Mouse (Mus musculus) embryo, embryonic 11.5 days (tissue): ENCODE measurements around the gene Olfr1262.

ENCODE experiments used
- DNase-seq: peaks from one replicate; pipeline ENCODE4 v3.0.0-alpha.2; 2012; ENCODE audit warnings: low read depth, low spot score

The Olfr1262 gene

DNA sequence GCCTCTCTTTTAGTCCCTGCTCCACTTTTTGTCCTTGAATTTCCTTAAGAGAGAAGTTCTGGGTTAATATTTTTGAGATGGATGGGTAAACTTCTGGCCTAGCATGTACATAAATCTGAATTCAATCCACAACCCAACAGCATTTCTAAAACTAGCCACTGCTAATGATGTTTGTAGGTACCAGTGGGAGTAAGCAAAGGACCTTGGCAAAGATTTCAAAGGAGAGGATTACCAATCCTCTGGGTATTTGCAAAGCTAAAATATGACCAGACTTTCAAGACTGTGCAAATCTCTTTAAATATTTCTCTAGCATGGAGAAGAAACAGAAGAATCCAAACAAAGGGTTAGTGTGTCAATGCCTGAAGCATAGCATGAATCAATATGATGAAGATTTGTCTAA lies at the start of gene Olfr1262:
TSS of gene Olfr1262 (plus strand) at position 301 of the 400 bp plus-strand sequence.
- DNase-seq = no peak

DNA sequence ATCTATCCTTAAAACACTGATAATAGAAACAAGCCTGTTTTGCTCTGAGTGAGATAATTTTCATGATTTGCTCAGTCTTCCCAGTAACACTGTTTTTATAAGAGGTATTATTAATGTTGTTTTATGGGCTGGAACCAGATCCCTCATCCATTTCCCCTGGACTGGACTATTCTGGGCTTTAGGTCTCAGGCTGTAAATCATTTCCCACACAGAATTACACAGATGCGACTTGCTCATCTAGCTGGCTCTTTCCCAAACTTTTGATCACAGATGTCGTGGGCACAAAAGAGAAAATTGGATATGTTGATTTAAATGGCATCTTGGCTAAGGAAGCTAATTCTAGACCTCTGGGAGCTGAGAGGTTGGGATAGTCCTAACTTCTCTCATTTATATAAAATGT lies 25.8 kb upstream of the Olfr1262 start, which contains the start of gene Olfr1260:
TSS of gene Olfr1260 (plus strand) at position 157 of the 400 bp plus-strand sequence.
- no peak for DNase-seq

GRCm38 (mm10) chr2:89977709-89978108 lies 22.2 kb upstream of the Olfr1262 start:
- no peak for DNase-seq

DNA sequence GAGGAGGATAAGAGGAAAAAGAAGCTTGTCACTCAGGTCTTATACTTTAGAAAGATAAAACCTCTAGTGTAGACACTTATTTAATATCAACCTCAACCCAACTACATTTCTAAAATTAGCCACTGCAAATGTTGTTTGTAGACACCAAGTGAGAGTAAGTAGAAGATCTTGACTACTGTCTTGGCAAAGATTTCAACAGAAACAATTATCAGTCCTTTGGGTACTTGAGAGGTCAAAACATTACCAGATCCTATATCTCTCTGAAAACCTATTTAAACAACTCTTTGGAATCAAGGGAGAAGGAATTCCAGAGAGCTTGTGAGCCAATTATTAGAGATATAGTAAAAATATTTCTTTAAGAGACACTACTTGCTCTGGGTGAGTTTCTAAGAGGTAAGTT lies 9.0 kb upstream of the Olfr1262 start, which contains the start of gene Olfr1261:
TSS of gene Olfr1261 (plus strand) at position 301 of the 400 bp plus-strand sequence.
- no peak for DNase-seq

GRCm38 (mm10) chr2:90011831-90012230 lies 11.9 kb downstream of the Olfr1262 start, which contains the start of gene Olfr1263:
Olfr1263 (plus strand) TSS chr2:90012131.
- no peak for DNase-seq

- no peak for DNase-seq
Observed at GRCm38 (mm10) chr2:90025477-90025876, 25.5 kb downstream of the Olfr1262 start, which contains the start of gene Olfr1264. Olfr1264 (minus strand) TSS chr2:90025577.

- no peak for DNase-seq
Observed at GRCm38 (mm10) chr2:90035037-90035436, 35.1 kb downstream of the Olfr1262 start, which contains the start of gene Olfr1265. Olfr1265 (plus strand) TSS chr2:90035337.
